Mouse (Mus musculus) gastrocnemius, adult 2 months (tissue): ENCODE data around the gene Hlcs. TPM values are rescaled to one million over a fixed set of nuclear protein-coding genes. Genes with fewer than 3 reads are reported as not detected.
A peak's percentile ranks its signal among the peaks of the same experiment; 100 is the strongest.

ENCODE experiments used
- DNase-seq: peaks from one replicate; pipeline ENCODE4 v3.0.0; 2022
- H3K27ac ChIP-seq: fragments of 200-600 bp; 2 replicates; pipeline ENCODE4 v1.8.1; 2022; ENCODE audit warnings: mild to moderate bottlenecking
- H3K4me3 ChIP-seq: fragments of 200-600 bp; 2 replicates; pipeline ENCODE4 v1.8.1; 2022; ENCODE audit warnings: mild to moderate bottlenecking, moderate library complexity
- CTCF ChIP-seq: fragments of 200-600 bp; IDR thresholded peaks from 2 replicates; pipeline ENCODE4 v1.8.1; 2022; ENCODE audit warnings: antibody characterized with exemption, mild to moderate bottlenecking, moderate library complexity
- intact Hi-C: fragments of 180-260 bp; cut with DNase I; formaldehyde crosslinking; loops from one replicate; pipeline ENCODE4 v1.15.1; 2025
- total RNA-seq, 2 experiments: library from RNA; stranded (reverse); gene quantifications; 2 replicates each; pipeline ENCODE4 v1.2.3; 2021

Gene Hlcs
- total RNA-seq, 2 experiments from 2014 or later: 7.5 to 10.3 TPM

DNA sequence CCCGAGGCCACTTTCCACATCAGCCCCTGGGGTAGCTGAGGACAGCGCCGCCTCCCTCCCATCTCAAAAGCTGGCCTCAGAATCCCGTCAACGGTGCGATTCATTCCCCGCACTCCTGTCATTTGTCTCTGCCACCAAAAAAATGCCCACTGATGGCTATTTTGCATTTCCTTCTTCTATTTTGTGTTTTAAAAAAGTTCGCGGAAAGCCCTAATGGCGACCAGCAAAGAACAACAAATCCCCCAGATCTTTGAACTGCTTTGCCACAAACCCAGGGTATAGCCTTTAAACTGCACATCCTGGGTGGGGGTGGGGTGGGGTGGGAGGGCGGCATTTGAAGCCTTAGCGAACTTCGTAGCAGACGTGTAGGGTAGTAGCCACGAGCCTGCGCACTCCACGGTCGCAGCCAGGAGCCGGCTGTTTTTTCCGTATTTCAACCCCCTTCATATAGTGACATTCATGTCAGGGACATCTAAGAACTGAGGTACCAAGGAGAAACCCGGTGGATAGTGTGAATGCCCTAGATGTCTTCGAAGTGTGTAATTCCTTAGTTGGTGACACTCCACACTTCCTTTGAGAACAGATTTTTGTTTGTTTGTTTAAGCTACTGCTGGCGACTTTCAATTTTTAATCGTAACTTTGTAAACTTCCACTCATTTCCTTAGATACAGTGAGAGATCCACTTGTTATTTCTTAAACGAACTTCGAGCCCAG lies 218.1 kb downstream of the Hlcs start:
- intact Hi-C loops: no loop called here

DNA sequence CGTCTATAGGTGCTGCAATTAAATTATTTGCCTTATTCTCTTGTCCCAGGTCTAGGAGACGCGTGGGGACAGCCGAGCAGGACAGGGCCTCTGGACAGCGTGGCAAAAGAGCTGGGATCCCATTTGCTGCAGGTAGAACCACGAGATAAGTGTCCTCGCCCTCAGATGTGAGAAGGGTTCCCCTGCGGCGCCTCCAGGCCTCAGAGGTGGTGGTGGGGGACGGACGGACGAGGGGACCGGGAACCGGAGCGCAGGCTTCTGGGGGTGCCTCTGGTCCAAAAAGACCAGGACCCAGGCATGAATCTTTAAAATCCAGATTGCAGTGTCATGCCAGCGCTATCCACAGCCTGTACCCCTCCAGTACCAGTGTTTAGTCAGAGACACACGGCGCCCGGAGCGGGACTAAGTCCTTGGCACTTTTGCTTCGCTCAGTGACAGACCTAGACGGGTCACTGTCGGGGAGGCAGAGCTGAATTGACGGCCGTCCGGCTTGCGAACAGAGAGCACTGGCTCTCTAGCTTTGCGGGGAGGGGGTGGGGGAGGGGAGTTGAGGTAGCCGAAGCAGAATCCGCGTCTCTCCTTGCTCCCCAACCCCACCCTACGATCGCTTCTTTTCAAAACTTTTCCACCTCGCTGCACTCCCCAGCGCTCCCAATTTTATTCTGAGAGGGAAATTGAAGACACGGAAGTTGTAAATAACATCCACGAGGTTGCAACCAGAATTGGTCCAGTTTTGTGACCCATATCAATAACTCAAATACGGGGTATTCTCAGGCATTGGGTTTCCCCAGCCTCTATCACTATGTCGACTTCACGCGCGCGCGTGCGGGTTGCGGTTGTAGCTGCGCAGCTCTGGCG lies 218.9 kb downstream of the Hlcs start:
- Histone ChIP-seq H3K27ac (no peak overlapping the region), H3K4me3 (peak overlapping the region; percentile 34)
- no peak for TF ChIP-seq CTCF
- intact Hi-C loops: no loop called here
- no peak for DNase-seq

More for the DNA sequence above, 218.1 kb downstream of the Hlcs start:
- no peak overlapping the region for H3K27ac ChIP-seq
- DNase-seq: no peak
- peak overlapping the region; percentile 34 for H3K4me3 ChIP-seq
- TF ChIP-seq CTCF: no peak

DNA sequence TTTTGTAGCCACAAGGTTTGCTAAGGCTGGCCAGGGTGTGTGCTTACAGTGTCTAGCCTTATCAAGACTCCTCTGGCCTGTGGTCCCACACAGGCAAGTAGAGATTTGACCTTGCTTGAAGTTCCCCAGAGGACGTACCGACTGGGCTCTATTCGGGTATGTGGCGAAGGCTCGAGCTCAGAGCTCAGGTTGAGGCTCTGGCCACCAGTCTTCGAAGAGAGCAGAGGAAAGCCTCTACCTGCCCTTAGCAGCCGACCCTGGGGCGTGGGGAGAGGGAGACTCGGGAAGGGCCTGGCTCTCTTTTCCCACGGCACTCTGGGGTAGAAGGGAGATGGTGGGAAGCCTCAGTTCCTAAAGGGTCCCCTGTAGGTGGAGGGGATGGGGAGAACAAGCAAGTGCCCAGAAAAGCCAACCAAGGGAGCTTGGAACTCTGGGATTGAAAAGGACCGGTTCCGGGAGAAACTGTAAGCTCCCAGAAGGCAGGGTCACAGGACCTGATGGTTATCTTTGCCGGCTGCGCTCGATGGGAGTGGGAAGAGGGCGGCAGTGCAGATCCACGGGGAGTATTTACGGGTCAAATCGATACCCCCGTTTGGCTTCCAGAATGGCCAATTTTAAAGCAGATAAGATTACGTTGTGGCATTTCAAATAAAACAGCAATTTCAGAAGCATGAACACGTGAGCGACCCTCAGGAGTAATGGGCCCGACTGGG lies 220.1 kb downstream of the Hlcs start:
- Histone ChIP-seq H3K27ac (no peak overlapping the region), H3K4me3 (no peak overlapping the region)
- no peak for TF ChIP-seq CTCF
- intact Hi-C loops: no loop called here
- no peak for DNase-seq

DNA sequence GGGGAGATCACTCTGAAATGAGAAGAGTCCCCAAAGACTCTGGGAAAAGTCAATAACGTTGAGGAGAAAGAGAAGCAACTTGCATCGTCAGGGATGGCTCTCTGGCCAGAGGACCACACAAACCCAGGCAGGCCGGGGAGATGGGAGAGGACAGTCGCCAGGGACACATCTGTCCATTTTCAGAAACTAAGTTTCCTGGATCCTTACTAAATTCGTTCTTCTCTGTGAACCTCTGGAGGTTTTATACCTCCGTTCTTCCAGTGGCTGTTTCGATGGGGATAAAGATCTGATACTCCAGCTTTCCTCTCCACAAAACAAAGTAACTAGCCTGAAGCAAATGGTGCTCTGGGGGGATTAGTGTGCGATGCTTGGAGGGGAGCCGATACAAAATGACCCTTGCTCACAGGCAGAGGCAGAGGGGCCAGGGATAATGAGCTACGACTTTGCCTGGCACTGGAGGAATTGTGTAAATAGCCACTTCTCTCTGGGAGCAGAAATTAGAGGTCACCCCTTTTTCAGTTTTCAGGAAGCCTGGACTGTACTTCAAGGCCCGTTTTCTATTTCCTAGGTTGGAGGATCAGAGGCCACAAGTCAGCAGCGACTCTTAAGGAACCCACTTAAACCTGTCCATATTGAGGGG lies 220.7 kb downstream of the Hlcs start:
- TF ChIP-seq CTCF: no peak
- Histone ChIP-seq H3K27ac (no peak overlapping the region), H3K4me3 (no peak overlapping the region)
- no peak for DNase-seq
- intact Hi-C loops: no loop called here

DNA sequence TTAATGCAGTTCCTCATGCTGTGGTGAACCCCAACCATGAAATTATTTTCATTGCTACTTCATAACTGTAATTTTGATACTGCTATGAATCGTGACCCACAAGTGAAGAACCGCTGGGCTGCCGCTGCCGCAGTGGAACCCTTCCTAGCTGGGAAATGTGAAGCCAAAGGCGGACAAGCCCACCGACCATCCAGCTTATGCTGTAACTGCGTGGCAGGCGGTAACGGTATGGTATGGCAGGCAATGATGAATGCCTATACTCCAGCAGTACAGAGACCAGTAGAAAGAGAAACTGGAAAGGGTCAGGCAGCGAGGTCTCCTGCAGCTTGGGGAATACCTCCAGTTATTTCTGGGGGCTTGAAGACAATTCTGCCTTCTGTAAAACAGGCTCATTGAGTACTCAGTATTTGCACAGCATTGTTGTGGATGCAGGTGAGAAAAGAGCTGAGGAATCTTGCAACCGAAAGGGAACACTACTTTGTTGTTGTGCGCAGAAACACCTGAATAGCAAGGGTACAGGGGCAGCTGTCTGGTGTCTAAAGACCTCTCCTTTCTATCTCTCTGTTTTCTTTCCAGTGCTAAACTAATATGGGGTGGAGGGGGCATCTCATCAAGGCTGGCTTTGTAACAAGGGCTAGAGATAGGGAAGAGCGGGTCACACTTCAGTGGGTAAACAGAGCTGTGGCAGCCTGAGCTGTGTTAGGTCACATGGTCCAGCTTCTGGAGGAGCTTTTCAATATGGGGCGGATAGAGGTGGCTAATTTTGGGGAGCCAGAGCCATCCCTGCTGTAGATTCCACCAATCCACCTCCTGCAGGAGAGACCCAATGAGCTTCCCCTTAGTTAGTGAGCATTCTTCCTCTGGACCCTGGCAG lies 224.3 kb downstream of the Hlcs start:
- DNase-seq: no peak
- intact Hi-C loops: no loop called here
- TF ChIP-seq CTCF: no peak
- Histone ChIP-seq H3K4me3 (no peak overlapping the region), H3K27ac (no peak overlapping the region)

DNA sequence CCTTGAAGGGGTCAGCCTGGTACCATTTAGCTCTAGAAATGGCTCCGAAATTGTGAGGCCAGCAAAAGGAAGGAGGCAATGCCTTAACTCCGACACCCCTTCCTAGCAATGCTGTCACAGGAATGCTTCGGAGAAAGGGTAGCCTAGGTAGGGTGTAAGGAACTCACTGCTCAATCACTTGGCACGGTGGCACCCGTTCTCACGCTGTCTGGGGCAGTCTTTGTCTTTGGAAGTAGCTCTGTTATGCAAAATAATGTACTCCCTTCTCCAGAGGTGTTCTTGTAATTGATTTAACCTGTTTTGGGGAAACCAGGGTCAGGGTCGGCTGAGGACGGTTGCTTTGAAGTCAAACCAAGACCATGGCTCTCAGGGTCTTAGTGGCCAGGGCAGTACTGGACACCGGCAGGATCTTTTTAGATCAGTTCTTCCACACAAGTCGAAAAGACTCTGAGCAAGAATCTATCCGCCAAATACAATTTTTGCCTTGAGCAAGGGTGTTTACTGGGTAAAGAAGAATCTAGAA lies 225.1 kb downstream of the Hlcs start:
- Histone ChIP-seq H3K4me3 (peak overlapping the region; percentile 84), H3K27ac (peak overlapping the region; percentile 85; the same call in 1 of the 2 replicates)
- intact Hi-C loops: no loop called here
- DNase-seq: no peak
- TF ChIP-seq CTCF: no peak

DNA sequence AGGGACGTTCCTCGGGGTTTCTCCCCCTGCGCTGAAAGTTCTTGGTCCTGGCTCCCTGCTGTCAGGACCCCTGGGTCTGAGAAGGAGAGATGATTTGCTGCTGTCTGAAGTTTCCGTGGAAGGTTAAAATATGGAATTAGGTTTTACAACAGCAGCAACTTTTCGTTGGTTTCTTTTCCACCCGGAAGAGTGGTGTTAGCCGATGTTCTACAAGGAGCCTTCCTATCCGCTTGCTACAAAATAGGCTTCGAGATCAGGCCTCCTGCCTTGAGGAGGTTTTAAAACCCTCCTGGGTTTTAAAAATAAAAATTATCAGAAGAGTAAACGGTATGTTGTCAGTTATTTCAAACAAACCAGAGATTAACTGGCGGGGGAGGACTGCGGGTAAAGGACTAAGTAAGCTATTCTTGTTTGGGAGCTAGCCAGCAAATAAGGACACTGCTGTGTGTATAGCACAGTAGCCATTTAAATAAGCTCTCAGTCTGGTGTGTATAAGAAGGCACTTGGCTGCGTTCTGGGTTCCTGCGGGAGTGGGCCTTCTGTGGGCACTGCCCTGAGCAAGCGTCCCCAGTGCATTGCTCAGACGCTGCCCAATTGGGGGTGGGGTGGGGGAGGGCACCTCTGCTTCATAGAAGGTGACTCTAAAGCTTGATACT lies 225.7 kb downstream of the Hlcs start:
- no peak for TF ChIP-seq CTCF
- Histone ChIP-seq H3K27ac (peak overlapping the region; percentile 85), H3K4me3 (peak overlapping the region; percentile 84)
- intact Hi-C loops: no loop called here
- no peak for DNase-seq

DNA sequence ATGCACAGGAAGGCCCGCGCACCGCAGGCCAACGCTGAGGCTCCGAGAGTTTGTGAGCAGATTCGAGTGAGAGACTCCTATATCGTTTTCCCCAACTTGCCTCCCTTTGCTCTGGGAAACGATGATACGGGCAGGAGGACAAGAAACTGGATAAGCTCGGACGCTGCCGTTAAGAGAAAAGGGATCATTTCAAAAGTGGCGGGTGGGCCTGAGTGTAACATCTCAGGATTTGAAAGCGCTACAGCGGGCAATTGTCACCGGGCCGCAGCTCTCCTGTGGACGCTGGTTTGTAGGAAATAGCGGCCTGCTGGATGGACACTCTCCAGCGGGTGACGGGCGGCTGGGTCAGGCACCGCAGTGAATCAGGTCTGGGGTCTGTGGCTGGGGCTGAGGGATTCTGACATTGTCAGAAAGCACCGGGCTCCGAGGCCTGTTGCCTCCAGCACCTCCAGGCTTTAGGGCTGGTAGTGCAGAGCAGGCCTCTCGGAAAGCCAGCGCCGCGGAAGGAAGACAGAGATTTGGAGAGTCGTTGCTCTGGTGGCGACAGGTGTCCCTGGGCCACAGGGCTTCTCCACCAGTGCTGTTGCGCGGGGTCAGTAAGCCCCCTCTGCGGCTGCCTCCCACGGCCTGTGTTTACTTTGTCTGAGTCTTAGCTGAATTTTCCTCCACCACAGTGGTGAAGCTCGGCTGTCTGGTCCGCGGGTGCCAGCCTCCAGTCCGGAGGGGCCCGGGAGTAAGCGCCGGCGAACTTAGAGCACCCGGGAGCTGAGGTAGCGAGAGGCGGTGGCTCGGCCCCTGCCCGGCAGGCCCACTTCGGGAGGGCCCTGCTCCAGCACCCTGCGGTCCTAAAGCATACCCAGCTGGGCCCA lies 226.4 kb downstream of the Hlcs start:
- peak overlapping the region; percentile 84 for H3K4me3 ChIP-seq
- peak overlapping the region; percentile 85 for H3K27ac ChIP-seq
- intact Hi-C loops: no loop called here
- TF ChIP-seq CTCF: no peak
- peak; percentile 51 for DNase-seq

DNA sequence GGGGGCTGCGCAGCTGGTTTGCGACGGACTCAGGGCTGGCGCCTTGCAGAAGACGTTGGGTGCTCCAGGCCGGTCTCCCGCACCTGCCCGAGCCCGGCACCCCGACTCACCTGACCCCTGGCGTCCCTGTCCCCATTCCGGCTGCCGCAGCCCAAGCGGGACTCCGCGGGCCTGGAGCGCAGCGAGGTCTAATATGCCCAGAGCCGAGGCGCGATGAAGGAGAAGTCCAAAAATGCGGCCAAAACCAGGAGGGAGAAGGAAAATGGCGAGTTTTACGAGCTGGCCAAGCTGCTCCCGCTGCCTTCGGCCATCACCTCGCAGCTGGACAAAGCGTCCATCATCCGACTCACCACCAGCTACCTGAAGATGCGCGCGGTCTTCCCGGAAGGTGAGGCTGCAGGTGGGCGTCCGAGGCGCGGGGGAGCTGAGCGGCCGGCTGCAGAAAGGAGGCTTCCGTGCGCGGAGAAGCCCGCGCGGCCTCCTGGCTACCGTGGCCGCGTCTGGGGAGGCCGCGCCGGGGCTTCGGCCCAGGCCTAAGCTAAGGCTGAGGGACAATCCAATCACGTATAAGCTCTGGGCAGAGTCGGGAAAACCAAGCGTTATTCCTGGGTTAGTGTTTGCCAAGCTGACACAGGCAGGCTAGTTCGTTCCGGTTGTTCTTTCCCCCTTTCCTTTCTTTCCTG lies 227.6 kb downstream of the Hlcs start:
- no peak for TF ChIP-seq CTCF
- intact Hi-C loops: loop anchor here (2.0 kb wide), 1 partner anchor 47 kb away; no protein-coding TSS in a partner anchor
- Histone ChIP-seq H3K4me3 (peak overlapping the region; percentile 84), H3K27ac (peak overlapping the region; percentile 76)
- DNase-seq: no peak
